Mouse (Mus musculus): ENCODE results near the gene Amd1. TPM values are rescaled to one million over a fixed set of nuclear protein-coding genes. Genes with fewer than 3 reads are reported as not detected.
A peak's percentile ranks its signal among the peaks of the same experiment; 100 is the strongest.

The Amd1 gene
- 94.8 and 108 TPM in 2 replicates for polyA plus RNA-seq (2014; fragmentation: Nextera tagmentation; extraction: Ambion mirVana)

- Histone ChIP-seq H3K27ac (ENCODE audit: low read depth, low read length) (peak within 1 kb of the TSS; percentile 98), H3K4me1 (replicated peaks; ENCODE audit: control insufficient read depth, insufficient read depth, low read length) (peaks cover 6% of the 10 kb centered on the region; the same call in 1 of the 2 replicates), H3K9me3 (ENCODE audit: control insufficient read depth, low read length) (no peaks in the 10 kb centered on the region), H3K4me2 (ENCODE audit: low read depth, low read length, severe bottlenecking) (peak within 1 kb of the TSS; percentile 72), H3K27me3 (ENCODE audit: control insufficient read depth, insufficient read depth, low read length) (no peaks in the 10 kb centered on the region), H3K36me3 (ENCODE audit: control insufficient read depth, insufficient read depth, low read length) (no peaks in the 10 kb centered on the region), H3K9ac (ENCODE audit: low read length) (peak within 1 kb of the TSS; percentile 96), H3K4me3 (ENCODE audit: low read depth, low read length) (peak within 1 kb of the TSS; percentile 99)
- ATAC-seq (replicated peaks; ENCODE audit: low FRiP score) (peak; percentile 99), DNase-seq (ENCODE audit: low spot score) (peak; percentile 100)
- under 1% methylated on average over 55 of the region's 55 CpGs for WGBS
Measured at GRCm38 (mm10) chr10:40302140-40302985, at the start of gene Amd1. Gene Amd1 (minus strand): TSS chr10:40302186.

- no peaks in the 10 kb centered on the region for H3K9me3 ChIP-seq (ENCODE audit: control insufficient read depth, low read length)
- no peak overlapping the region for H3K27ac ChIP-seq (ENCODE audit: low read depth, low read length)
- H3K4me3 ChIP-seq (ENCODE audit: low read depth, low read length), result no peak overlapping the region
- DNase-seq (ENCODE audit: low spot score) (no peak), ATAC-seq (replicated peaks; ENCODE audit: low FRiP score) (no peak)
- H3K36me3 ChIP-seq (ENCODE audit: control insufficient read depth, insufficient read depth, low read length), result no peaks in the 10 kb centered on the region
- H3K4me2 ChIP-seq (ENCODE audit: low read depth, low read length, severe bottlenecking), result no peak overlapping the region
- no peaks in the 10 kb centered on the region for H3K27me3 ChIP-seq (ENCODE audit: control insufficient read depth, insufficient read depth, low read length)
- no peak overlapping the region for H3K9ac ChIP-seq (ENCODE audit: low read length)
- 77% methylated on average over 4 of the region's 4 CpGs for WGBS
- peaks cover 8% of the 10 kb centered on the region for H3K4me1 ChIP-seq (replicated peaks; ENCODE audit: control insufficient read depth, insufficient read depth, low read length)
Measured at GRCm38 (mm10) chr10:40351156-40351555, 49.2 kb upstream of the Amd1 start.

- 62% methylated on average over 12 of the region's 12 CpGs for WGBS
- Histone ChIP-seq H3K4me2 (ENCODE audit: low read depth, low read length, severe bottlenecking) (peak overlapping the region; percentile 71), H3K9ac (ENCODE audit: low read length) (peak overlapping the region; percentile 87), H3K4me3 (ENCODE audit: low read depth, low read length) (peak overlapping the region; percentile 87), H3K4me1 (replicated peaks; ENCODE audit: control insufficient read depth, insufficient read depth, low read length) (peaks cover 8% of the 10 kb centered on the region), H3K27ac (ENCODE audit: low read depth, low read length) (no peak overlapping the region), H3K9me3 (ENCODE audit: control insufficient read depth, low read length) (no peaks in the 10 kb centered on the region), H3K36me3 (ENCODE audit: control insufficient read depth, insufficient read depth, low read length) (no peaks in the 10 kb centered on the region), H3K27me3 (ENCODE audit: control insufficient read depth, insufficient read depth, low read length) (no peaks in the 10 kb centered on the region)
- DNase-seq (ENCODE audit: low spot score) (no peak), ATAC-seq (replicated peaks; ENCODE audit: low FRiP score) (no peak)
Measured at GRCm38 (mm10) chr10:40350245-40350932, 48.4 kb upstream of the Amd1 start.

- Histone ChIP-seq H3K4me3 (ENCODE audit: low read depth, low read length) (peak overlapping the region; percentile 87), H3K27me3 (ENCODE audit: control insufficient read depth, insufficient read depth, low read length) (no peaks in the 10 kb centered on the region), H3K4me2 (ENCODE audit: low read depth, low read length, severe bottlenecking) (peak overlapping the region; percentile 71), H3K36me3 (ENCODE audit: control insufficient read depth, insufficient read depth, low read length) (no peaks in the 10 kb centered on the region), H3K9ac (ENCODE audit: low read length) (peak overlapping the region; percentile 87), H3K4me1 (replicated peaks; ENCODE audit: control insufficient read depth, insufficient read depth, low read length) (peaks cover 8% of the 10 kb centered on the region), H3K27ac (ENCODE audit: low read depth, low read length) (peak overlapping the region; percentile 94), H3K9me3 (ENCODE audit: control insufficient read depth, low read length) (no peaks in the 10 kb centered on the region)
- peak; percentile 82 for DNase-seq (ENCODE audit: low spot score)
- peak; percentile 50 for ATAC-seq (replicated peaks; ENCODE audit: low FRiP score)
- WGBS, result under 1% methylated on average over 60 of the region's 62 CpGs
Measured at GRCm38 (mm10) chr10:40349631-40350177, 47.7 kb upstream of the Amd1 start.

GRCm38 (mm10) chr10:40348566-40349536 is 46.9 kb upstream of the Amd1 start:
- Histone ChIP-seq H3K27me3 (ENCODE audit: control insufficient read depth, insufficient read depth, low read length) (no peaks in the 10 kb centered on the region), H3K9ac (ENCODE audit: low read length) (peak overlapping the region; percentile 87), H3K9me3 (ENCODE audit: control insufficient read depth, low read length) (no peaks in the 10 kb centered on the region), H3K4me1 (replicated peaks; ENCODE audit: control insufficient read depth, insufficient read depth, low read length) (peaks cover 8% of the 10 kb centered on the region), H3K27ac (ENCODE audit: low read depth, low read length) (peak overlapping the region; percentile 94), H3K4me2 (ENCODE audit: low read depth, low read length, severe bottlenecking) (peak overlapping the region; percentile 71), H3K36me3 (ENCODE audit: control insufficient read depth, insufficient read depth, low read length) (no peaks in the 10 kb centered on the region), H3K4me3 (ENCODE audit: low read depth, low read length) (peak overlapping the region; percentile 87)
- ATAC-seq (replicated peaks; ENCODE audit: low FRiP score) (peak; percentile 98), DNase-seq (ENCODE audit: low spot score) (peak; percentile 98)
- WGBS, result under 1% methylated on average over 65 of the region's 76 CpGs

GRCm38 (mm10) chr10:40347461-40347954 is 45.5 kb upstream of the Amd1 start:
- no peaks in the 10 kb centered on the region for H3K9me3 ChIP-seq (ENCODE audit: control insufficient read depth, low read length)
- no peaks in the 10 kb centered on the region for H3K27me3 ChIP-seq (ENCODE audit: control insufficient read depth, insufficient read depth, low read length)
- peak overlapping the region; percentile 87; the same call in 1 of the 2 replicates for H3K4me3 ChIP-seq (ENCODE audit: low read depth, low read length)
- peak overlapping the region; percentile 56; the same call in 1 of the 2 replicates for H3K4me2 ChIP-seq (ENCODE audit: low read depth, low read length, severe bottlenecking)
- H3K27ac ChIP-seq (ENCODE audit: low read depth, low read length), result peak overlapping the region; percentile 94; the same call in 1 of the 2 replicates
- H3K9ac ChIP-seq (ENCODE audit: low read length), result peak overlapping the region; percentile 65; the same call in 1 of the 2 replicates
- H3K36me3 ChIP-seq (ENCODE audit: control insufficient read depth, insufficient read depth, low read length), result no peaks in the 10 kb centered on the region
- ATAC-seq (replicated peaks; ENCODE audit: low FRiP score), result no peak
- 76% methylated on average over 9 of the region's 9 CpGs for WGBS
- peaks cover 8% of the 10 kb centered on the region for H3K4me1 ChIP-seq (replicated peaks; ENCODE audit: control insufficient read depth, insufficient read depth, low read length)
- no peak for DNase-seq (ENCODE audit: low spot score)

- no peaks in the 10 kb centered on the region for H3K36me3 ChIP-seq (ENCODE audit: control insufficient read depth, insufficient read depth, low read length)
- no peak for DNase-seq (ENCODE audit: low spot score)
- 72% methylated on average over 3 of the region's 3 CpGs for WGBS
- H3K27me3 ChIP-seq (ENCODE audit: control insufficient read depth, insufficient read depth, low read length), result no peaks in the 10 kb centered on the region
- no peak overlapping the region for H3K4me2 ChIP-seq (ENCODE audit: low read depth, low read length, severe bottlenecking)
- ATAC-seq (replicated peaks; ENCODE audit: low FRiP score), result no peak
- no peak overlapping the region for H3K4me3 ChIP-seq (ENCODE audit: low read depth, low read length)
- H3K4me1 ChIP-seq (replicated peaks; ENCODE audit: control insufficient read depth, insufficient read depth, low read length), result peaks cover 8% of the 10 kb centered on the region
- no peak overlapping the region for H3K27ac ChIP-seq (ENCODE audit: low read depth, low read length)
- no peaks in the 10 kb centered on the region for H3K9me3 ChIP-seq (ENCODE audit: control insufficient read depth, low read length)
- no peak overlapping the region for H3K9ac ChIP-seq (ENCODE audit: low read length)
Measured at GRCm38 (mm10) chr10:40346776-40347403, 44.9 kb upstream of the Amd1 start.

Data from forebrain, embryonic 11.5 days (tissue).